Mouse (Mus musculus) liver, adult 2 months (tissue): ENCODE data around the gene Scn3a.

ENCODE experiments used
- CTCF ChIP-seq: fragments of 200-500 bp; IDR thresholded peaks from 2 replicates; pipeline ENCODE4 v1.5.1; 2011; ENCODE audit warnings: low read depth, low read length, control low read depth
- POLR2A ChIP-seq: fragments of 200-500 bp; IDR thresholded peaks from 2 replicates; pipeline ENCODE4 v1.6.1; 2011; ENCODE audit warnings: low read length, control low read depth; ENCODE audit not compliant: insufficient read depth; ENCODE audit errors: extremely low read depth

- TF ChIP-seq CTCF (no peak), POLR2A (no peak)
These were observed 498 bp upstream of the Scn3a start for GRCm38 (mm10) chr2:65567925-65568324.
